Mouse (Mus musculus): ENCODE results near the gene Tmc4.
A peak's percentile ranks its signal among the peaks of the same experiment; 100 is the strongest.
"Not testable (repeated sequence)": the region's sequence is repeated elsewhere in the genome, so short reads cannot be mapped to it uniquely, and the experiment has no call there.

Gene Tmc4

GRCm38 (mm10) chr7:3677342-3677741 is at the start of gene Tmc4:
Tmc4 (minus strand) TSS chr7:3677553.
- no peak for DNase-seq (ENCODE audit: low read depth, low spot score)

- DNase-seq (ENCODE audit: low read depth, low spot score): not testable (repeated sequence)
These were observed 48.1 kb upstream of the Tmc4 start for GRCm38 (mm10) chr7:3725459-3725858.

GRCm38 (mm10) chr7:3720268-3720667 is 42.9 kb upstream of the Tmc4 start, which contains the start of gene Pirb:
Pirb (minus strand) TSS chr7:3720391.
- DNase-seq (ENCODE audit: low read depth, low spot score): not testable (repeated sequence)

- DNase-seq (ENCODE audit: low read depth, low spot score): no peak
These were observed 37.9 kb upstream of the Tmc4 start for GRCm38 (mm10) chr7:3715249-3715648.

GRCm38 (mm10) chr7:3712264-3712942 is 35.0 kb upstream of the Tmc4 start:
- no peak for DNase-seq (ENCODE audit: low read depth, low spot score)

- no peak for DNase-seq (ENCODE audit: low read depth, low spot score)
These were observed 31.6 kb upstream of the Tmc4 start for GRCm38 (mm10) chr7:3709000-3709399.

GRCm38 (mm10) chr7:3708447-3708980 is 31.2 kb upstream of the Tmc4 start:
- DNase-seq (ENCODE audit: low read depth, low spot score): not testable (repeated sequence)

- DNase-seq (ENCODE audit: low read depth, low spot score): no peak
These were observed 30.4 kb upstream of the Tmc4 start for GRCm38 (mm10) chr7:3707568-3708413.

GRCm38 (mm10) chr7:3707027-3707426 is 29.7 kb upstream of the Tmc4 start:
- no peak for DNase-seq (ENCODE audit: low read depth, low spot score)

- no peak for DNase-seq (ENCODE audit: low read depth, low spot score)
These were observed 29.1 kb upstream of the Tmc4 start for GRCm38 (mm10) chr7:3706343-3706934.

- DNase-seq (ENCODE audit: low read depth, low spot score): no peak
These were observed 28.6 kb upstream of the Tmc4 start for GRCm38 (mm10) chr7:3705911-3706310.

GRCm38 (mm10) chr7:3705461-3705860 is 28.1 kb upstream of the Tmc4 start:
- DNase-seq (ENCODE audit: low read depth, low spot score): not testable (repeated sequence)

- no peak for DNase-seq (ENCODE audit: low read depth, low spot score)
These were observed 27.1 kb upstream of the Tmc4 start for GRCm38 (mm10) chr7:3704475-3704874.

- peak; percentile 95 for DNase-seq (ENCODE audit: low read depth, low spot score)
These were observed 26.6 kb upstream of the Tmc4 start, which contains the start of gene Rps9 for GRCm38 (mm10) chr7:3703879-3704441. Rps9 (plus strand) TSS chr7:3703993.

- no peak for DNase-seq (ENCODE audit: low read depth, low spot score)
These were observed 26.0 kb upstream of the Tmc4 start for GRCm38 (mm10) chr7:3703148-3703878.

- no peak for DNase-seq (ENCODE audit: low read depth, low spot score)
These were observed 21.1 kb upstream of the Tmc4 start for GRCm38 (mm10) chr7:3698471-3698870.

- not testable (repeated sequence) for DNase-seq (ENCODE audit: low read depth, low spot score)
These were observed 17.6 kb upstream of the Tmc4 start for GRCm38 (mm10) chr7:3694949-3695305.

GRCm38 (mm10) chr7:3694076-3694948 is 17.0 kb upstream of the Tmc4 start:
- DNase-seq (ENCODE audit: low read depth, low spot score): peak; percentile 73

GRCm38 (mm10) chr7:3693809-3694075 is 16.4 kb upstream of the Tmc4 start:
- no peak for DNase-seq (ENCODE audit: low read depth, low spot score)
